Comparison of ENCODE assay signal across 33 mouse cellular contexts in genomic region chr7:78752961-78753360, GRCm38 (mm10). TPM values are rescaled to one million over a fixed set of nuclear protein-coding genes. Genes with fewer than 3 reads are reported as not detected.
"Had no signal": no experiment of that assay in that cellular context is flagged by ENCODE, and none has a peak within 500 bp of the region (broad histone marks: within the 10 kb centered on the region; RNA-seq: fewer than 3 reads in every experiment).

No protein-coding gene starts in this region.

- H3K27ac ChIP-seq: heart, embryonic 15.5 days; hindbrain, embryonic 10.5 days; hindbrain, embryonic 12.5 days; hindbrain, embryonic 13.5 days; hindbrain, embryonic 14.5 days; hindbrain, embryonic 15.5 days; hindbrain, postnatal 0 days; intestine, embryonic 15.5 days; kidney, embryonic 15.5 days; kidney, postnatal 0 days; left cerebral cortex, adult 2 months had no signal

- H3K4me3 ChIP-seq: heart, embryonic 15.5 days; hindbrain, embryonic 10.5 days; hindbrain, embryonic 12.5 days; hindbrain, embryonic 13.5 days; hindbrain, embryonic 15.5 days; intestine, embryonic 15.5 days; kidney, embryonic 15.5 days; layer of hippocampus, adult 2 months; left cerebral cortex, adult 2 months had no signal

- H3K36me3 ChIP-seq: heart, embryonic 15.5 days; hindbrain, embryonic 10.5 days; hindbrain, embryonic 12.5 days; hindbrain, embryonic 13.5 days; hindbrain, embryonic 15.5 days; intestine, embryonic 15.5 days; kidney, embryonic 15.5 days had no signal

- H3K27me3 ChIP-seq: heart, embryonic 15.5 days; hindbrain, embryonic 12.5 days; hindbrain, embryonic 15.5 days; intestine, embryonic 15.5 days; kidney, embryonic 15.5 days had no signal

- DNase-seq: heart, postnatal 10 days; heart, postnatal 14 days; heart, postnatal 36 days; heart, postnatal 4 days; kidney, adult 11 months; kidney, adult 18-20 months; kidney, adult 2 months; kidney, adult 8-10 months; kidney, adult 9 months; kidney, postnatal 10 days; kidney, postnatal 14 days; kidney, postnatal 25 days; kidney, postnatal 36 days; kidney, postnatal 4 days; layer of hippocampus, adult 9-11 months; layer of hippocampus, postnatal 36 days had no signal

- H3K9me3 ChIP-seq: heart, embryonic 15.5 days; hindbrain, embryonic 10.5 days; hindbrain, embryonic 12.5 days; hindbrain, embryonic 13.5 days; hindbrain, embryonic 15.5 days; intestine, embryonic 15.5 days; kidney, embryonic 15.5 days had no signal

- H3K9ac ChIP-seq: heart, embryonic 15.5 days; hindbrain, embryonic 12.5 days; hindbrain, embryonic 13.5 days; hindbrain, embryonic 14.5 days; hindbrain, embryonic 15.5 days; intestine, embryonic 15.5 days; kidney, embryonic 15.5 days had no signal

- ATAC-seq: hindbrain, embryonic 16.5 days; hindbrain, postnatal 0 days; inflammation-experienced regulatory T-cells, adult 6 months; intestine, embryonic 15.5 days; intestine, embryonic 16.5 days; intestine, postnatal 0 days had no signal

- H3K4me2 ChIP-seq: heart, embryonic 15.5 days; hindbrain, embryonic 12.5 days; hindbrain, embryonic 13.5 days; hindbrain, embryonic 14.5 days; hindbrain, embryonic 15.5 days; intestine, embryonic 15.5 days; kidney, embryonic 15.5 days had no signal

- H3K4me1 ChIP-seq: heart, embryonic 15.5 days; hindbrain, embryonic 10.5 days; hindbrain, embryonic 12.5 days; intestine, embryonic 15.5 days; kidney, embryonic 15.5 days had no signal

RNA-seq across cellular contexts. Expression of gene Ntrk3, which starts 15.1 kb away (rescaled TPM):
- total RNA-seq: hematopoietic stem cell, adult 5-6 weeks had no signal
